Mouse (Mus musculus): ENCODE data around the gene Slc6a21. TPM values are rescaled to one million over a fixed set of nuclear protein-coding genes. Genes with fewer than 3 reads are reported as not detected.
"Not testable (repeated sequence)": the region's sequence is repeated elsewhere in the genome, so short reads cannot be mapped to it uniquely, and the experiment has no call there.

Gene Slc6a21
- total RNA-seq, 2 experiments from 2014 or later, result not detected

- no peak for ATAC-seq (replicated peaks; ENCODE audit: low FRiP score, poor library complexity, severe bottlenecking)
These were observed 29.6 kb upstream of the Slc6a21 start for GRCm38 (mm10) chr7:45247666-45248065.

GRCm38 (mm10) chr7:45253806-45254205, 23.5 kb upstream of the Slc6a21 start:
- ATAC-seq (replicated peaks; ENCODE audit: low FRiP score, poor library complexity, severe bottlenecking), result no peak

- ATAC-seq (replicated peaks; ENCODE audit: low FRiP score, poor library complexity, severe bottlenecking), result not testable (repeated sequence)
These were observed 21.5 kb upstream of the Slc6a21 start for GRCm38 (mm10) chr7:45255822-45256221.

GRCm38 (mm10) chr7:45257063-45257840, 20.1 kb upstream of the Slc6a21 start:
- no peak for ATAC-seq (replicated peaks; ENCODE audit: low FRiP score, poor library complexity, severe bottlenecking)

- ATAC-seq (replicated peaks; ENCODE audit: low FRiP score, poor library complexity, severe bottlenecking), result no peak
These were observed 18.0 kb upstream of the Slc6a21 start for GRCm38 (mm10) chr7:45259281-45259680.

GRCm38 (mm10) chr7:45262266-45262665, 15.0 kb upstream of the Slc6a21 start:
- ATAC-seq (replicated peaks; ENCODE audit: low FRiP score, poor library complexity, severe bottlenecking), result no peak

GRCm38 (mm10) chr7:45263006-45263607, 14.2 kb upstream of the Slc6a21 start:
- no peak for ATAC-seq (replicated peaks; ENCODE audit: low FRiP score, poor library complexity, severe bottlenecking)

- ATAC-seq (replicated peaks; ENCODE audit: low FRiP score, poor library complexity, severe bottlenecking), result no peak
These were observed 13.0 kb upstream of the Slc6a21 start for GRCm38 (mm10) chr7:45264348-45264747.

- ATAC-seq (replicated peaks; ENCODE audit: low FRiP score, poor library complexity, severe bottlenecking), result no peak
These were observed 11.8 kb upstream of the Slc6a21 start for GRCm38 (mm10) chr7:45265518-45265917.

- ATAC-seq (replicated peaks; ENCODE audit: low FRiP score, poor library complexity, severe bottlenecking), result no peak
These were observed 4.4 kb upstream of the Slc6a21 start for GRCm38 (mm10) chr7:45272786-45273412.

- no peak for ATAC-seq (replicated peaks; ENCODE audit: low FRiP score, poor library complexity, severe bottlenecking)
These were observed 3.6 kb upstream of the Slc6a21 start for GRCm38 (mm10) chr7:45273672-45274071.

- ATAC-seq (replicated peaks; ENCODE audit: low FRiP score, poor library complexity, severe bottlenecking), result no peak
These were observed 9.2 kb downstream of the Slc6a21 start for GRCm38 (mm10) chr7:45286486-45286885.

GRCm38 (mm10) chr7:45296626-45297025, 19.3 kb downstream of the Slc6a21 start:
- no peak for ATAC-seq (replicated peaks; ENCODE audit: low FRiP score, poor library complexity, severe bottlenecking)

- ATAC-seq (replicated peaks; ENCODE audit: low FRiP score, poor library complexity, severe bottlenecking), result no peak
These were observed 20.2 kb downstream of the Slc6a21 start for GRCm38 (mm10) chr7:45297563-45297962.

GRCm38 (mm10) chr7:45299752-45300151, 22.4 kb downstream of the Slc6a21 start:
- no peak for ATAC-seq (replicated peaks; ENCODE audit: low FRiP score, poor library complexity, severe bottlenecking)

- ATAC-seq (replicated peaks; ENCODE audit: low FRiP score, poor library complexity, severe bottlenecking), result no peak
These were observed 23.0 kb downstream of the Slc6a21 start for GRCm38 (mm10) chr7:45300270-45300669.

- ATAC-seq (replicated peaks; ENCODE audit: low FRiP score, poor library complexity, severe bottlenecking), result no peak
These were observed 25.3 kb downstream of the Slc6a21 start for GRCm38 (mm10) chr7:45302626-45303025.

GRCm38 (mm10) chr7:45304869-45305268, 27.6 kb downstream of the Slc6a21 start:
- no peak for ATAC-seq (replicated peaks; ENCODE audit: low FRiP score, poor library complexity, severe bottlenecking)

- no peak for ATAC-seq (replicated peaks; ENCODE audit: low FRiP score, poor library complexity, severe bottlenecking)
These were observed 28.0 kb downstream of the Slc6a21 start for GRCm38 (mm10) chr7:45305275-45305674.

GRCm38 (mm10) chr7:45308551-45309240, 31.4 kb downstream of the Slc6a21 start:
- no peak for ATAC-seq (replicated peaks; ENCODE audit: low FRiP score, poor library complexity, severe bottlenecking)

Measured in erythroblast, adult 5-6 weeks (primary cell).